16 mouse cellular contexts compared by ENCODE assay signal in genomic region chr4:57511734-57512133, GRCm38 (mm10). TPM values are rescaled to one million over a fixed set of nuclear protein-coding genes. Genes with fewer than 3 reads are reported as not detected.
"Had no signal": no experiment of that assay in that cellular context is flagged by ENCODE, and none has a peak within 500 bp of the region (broad histone marks: within the 10 kb centered on the region; RNA-seq: fewer than 3 reads in every experiment).

No protein-coding gene starts in this region.

- H3K4me2 ChIP-seq: limb, embryonic 15.5 days; liver, embryonic 15.5 days; lung, embryonic 14.5 days; neural tube, embryonic 15.5 days had no signal

- H3K4me1 ChIP-seq: limb, embryonic 15.5 days; midbrain, embryonic 10.5 days; neural tube, embryonic 15.5 days had no signal

- DNase-seq: kidney, adult 18-20 months; layer of hippocampus, adult 9-11 months; layer of hippocampus, postnatal 36 days; lung, embryonic 14.5 days; lung, postnatal 10 days; lung, postnatal 4 days; midbrain, embryonic 14.5 days; right cerebral cortex, adult 18-20 months; right cerebral cortex, postnatal 25 days; thymus, postnatal 36 days had no signal

- H3K27ac ChIP-seq: limb, embryonic 15.5 days; liver, embryonic 15.5 days; midbrain, embryonic 10.5 days; neural tube, embryonic 15.5 days had no signal

- H3K9me3 ChIP-seq: limb, embryonic 15.5 days; liver, embryonic 15.5 days; midbrain, embryonic 10.5 days; neural tube, embryonic 15.5 days had no signal

- H3K4me3 ChIP-seq: limb, embryonic 15.5 days; liver, embryonic 15.5 days; midbrain, embryonic 10.5 days; myocyte; neural tube, embryonic 15.5 days had no signal

- H3K9ac ChIP-seq: limb, embryonic 15.5 days; liver, embryonic 15.5 days; lung, embryonic 14.5 days; neural tube, embryonic 15.5 days had no signal

- H3K27me3 ChIP-seq: limb, embryonic 15.5 days; liver, embryonic 15.5 days; neural tube, embryonic 15.5 days had no signal

- H3K36me3 ChIP-seq: limb, embryonic 15.5 days; liver, embryonic 15.5 days; midbrain, embryonic 10.5 days; neural tube, embryonic 15.5 days had no signal

RNA-seq across cellular contexts. Expression of gene Pakap, which starts 56.2 kb away (rescaled TPM):
- total RNA-seq: megakaryocyte, adult 5-6 weeks had no signal
